Mouse (Mus musculus) layer of hippocampus, adult 2 months (tissue): Measurements from ENCODE around the gene Rgs6. TPM values are rescaled to one million over a fixed set of nuclear protein-coding genes. Genes with fewer than 3 reads are reported as not detected.

Experiments used
- DNase-seq, 2 experiments: peaks; one replicate each; pipeline ENCODE4 v3.0.0; 2022; ENCODE audit warnings: low spot score in 2 of 2
- H3K27ac ChIP-seq: fragments of 200-600 bp; 2 replicates; pipeline ENCODE4 v1.8.1; 2022
- H3K4me3 ChIP-seq: fragments of 200-600 bp; 2 replicates; pipeline ENCODE4 v1.8.1; 2022; ENCODE audit warnings: mild to moderate bottlenecking
- CTCF ChIP-seq: fragments of 200-600 bp; conservative IDR thresholded peaks from 2 replicates; pipeline ENCODE4 v1.8.1; 2022; ENCODE audit warnings: antibody characterized with exemption, mild to moderate bottlenecking, moderate library complexity
- total RNA-seq, 2 experiments: library from RNA; stranded (reverse); gene quantifications; 2 replicates each; pipeline ENCODE4 v1.2.3; 2021

Gene Rgs6
- total RNA-seq, 2 experiments from 2014 or later, result 10.2 to 10.4 TPM

DNA sequence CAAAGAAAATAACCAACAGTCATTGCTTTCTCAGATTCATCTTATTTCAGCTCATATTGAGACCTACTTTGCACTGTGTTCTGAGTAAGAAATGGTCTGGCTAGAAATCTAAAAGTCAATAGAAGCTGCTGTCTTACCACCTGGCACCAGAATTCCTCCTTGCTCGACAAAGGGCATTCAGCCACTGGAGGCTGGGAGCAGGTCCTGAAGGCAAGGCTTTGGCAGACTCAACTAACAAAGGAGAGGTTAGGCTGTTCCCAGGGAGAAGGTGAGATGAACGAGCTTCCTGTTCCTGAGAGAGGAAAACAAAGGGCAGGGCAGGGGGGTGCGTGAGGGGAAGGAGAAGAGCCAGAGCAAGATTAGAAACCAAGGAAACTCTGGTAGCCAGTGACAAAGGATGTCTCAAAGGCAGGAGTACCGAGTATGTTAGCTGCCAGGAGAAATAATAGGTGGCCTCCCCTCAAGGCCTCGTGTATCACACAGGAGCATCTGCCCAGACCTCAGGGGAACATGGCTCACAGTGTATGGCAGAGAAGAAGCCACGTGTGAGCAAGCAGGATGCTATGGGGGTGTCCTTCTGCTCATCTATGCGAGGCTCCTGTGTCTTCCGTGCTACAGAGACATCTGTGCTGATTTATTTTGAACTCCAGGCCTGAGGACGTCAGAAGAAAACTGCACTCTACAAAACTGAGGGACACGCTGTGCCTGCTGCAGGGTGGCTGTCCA, 510.7 kb downstream of the Rgs6 start:
- no peak for TF ChIP-seq CTCF

DNA sequence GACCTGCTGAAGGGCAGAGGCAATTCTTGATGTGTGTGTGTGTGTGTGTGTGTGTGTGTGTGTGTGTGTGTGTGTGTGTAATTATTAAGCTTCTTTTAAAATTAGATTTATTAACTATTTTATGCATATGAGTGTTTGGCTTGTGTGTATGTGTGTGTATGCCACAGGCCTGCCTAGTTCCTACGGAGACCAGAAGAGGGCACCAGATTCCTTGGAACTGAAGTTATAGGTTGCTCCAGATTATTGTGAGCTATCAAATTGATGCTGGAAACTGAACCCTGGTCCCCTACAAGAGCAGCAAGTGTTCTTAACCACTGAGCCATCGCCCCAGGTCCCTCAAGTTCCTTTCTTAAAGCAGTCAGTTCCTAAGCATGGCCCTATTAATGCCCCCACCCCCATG, 511.8 kb downstream of the Rgs6 start:
- no peak for DNase-seq
- TF ChIP-seq CTCF, result peak; percentile 51
- Histone ChIP-seq H3K4me3 (no peak overlapping the region), H3K27ac (no peak overlapping the region)

More for the DNA sequence above, 510.7 kb downstream of the Rgs6 start:
- no peak for DNase-seq
- Histone ChIP-seq H3K27ac (no peak overlapping the region), H3K4me3 (no peak overlapping the region)

- H3K27ac ChIP-seq, result no peak overlapping the region
- no peak overlapping the region for H3K4me3 ChIP-seq
- no peak for DNase-seq
- TF ChIP-seq CTCF, result no peak
Observed at GRCm38 (mm10) chr12:83100413-83100812, 512.3 kb downstream of the Rgs6 start.

DNA sequence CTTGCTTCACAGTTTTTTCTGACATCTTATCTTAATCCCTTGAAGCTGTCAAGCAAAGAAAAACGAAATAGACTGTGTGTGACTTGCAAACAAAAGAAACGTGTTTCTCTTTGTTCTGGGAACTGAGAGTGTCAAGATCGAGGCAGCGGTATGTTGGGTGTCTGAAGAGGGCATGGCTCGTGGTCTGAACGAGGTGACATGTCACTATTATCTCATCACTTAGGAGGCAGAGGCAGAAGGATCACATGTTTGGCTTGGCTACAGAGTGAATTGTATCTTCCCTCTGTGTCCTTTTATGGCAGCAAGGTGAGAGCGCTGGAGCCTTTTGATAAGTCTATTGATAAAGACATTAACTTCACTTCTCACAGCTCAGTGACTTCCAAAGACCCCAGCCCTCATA, 512.8 kb downstream of the Rgs6 start:
- Histone ChIP-seq H3K27ac (no peak overlapping the region), H3K4me3 (no peak overlapping the region)
- TF ChIP-seq CTCF, result no peak
- DNase-seq, result no peak

DNA sequence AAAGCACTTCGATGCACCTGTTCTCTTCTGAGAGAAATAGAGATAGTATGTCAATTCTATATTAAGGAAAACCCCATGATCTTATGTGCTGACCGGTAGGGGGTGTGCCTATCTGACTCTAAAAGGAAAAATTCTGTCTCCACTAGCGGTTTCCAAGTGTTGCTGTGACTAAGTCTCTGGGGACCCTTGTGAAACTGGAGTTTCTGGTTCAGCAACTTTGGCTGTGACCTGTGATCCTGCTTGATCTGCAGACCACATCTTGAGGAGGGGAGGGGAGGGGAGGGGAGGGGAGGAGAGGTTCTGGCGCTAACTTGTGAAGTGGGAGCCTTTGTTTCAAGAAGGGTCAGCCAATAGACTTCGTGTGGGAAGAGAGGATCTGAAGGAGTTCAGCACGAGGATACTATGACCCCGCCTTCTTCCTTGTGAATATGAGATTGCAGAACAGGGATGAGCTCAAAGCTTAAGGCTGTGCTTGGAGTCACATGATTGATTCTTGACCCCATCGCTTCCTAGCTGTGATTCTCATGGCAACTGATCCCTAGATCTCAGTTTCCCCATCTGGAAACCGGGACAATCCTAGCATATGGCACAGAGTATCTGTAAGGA, 517.5 kb downstream of the Rgs6 start:
- no peak for DNase-seq

DNA sequence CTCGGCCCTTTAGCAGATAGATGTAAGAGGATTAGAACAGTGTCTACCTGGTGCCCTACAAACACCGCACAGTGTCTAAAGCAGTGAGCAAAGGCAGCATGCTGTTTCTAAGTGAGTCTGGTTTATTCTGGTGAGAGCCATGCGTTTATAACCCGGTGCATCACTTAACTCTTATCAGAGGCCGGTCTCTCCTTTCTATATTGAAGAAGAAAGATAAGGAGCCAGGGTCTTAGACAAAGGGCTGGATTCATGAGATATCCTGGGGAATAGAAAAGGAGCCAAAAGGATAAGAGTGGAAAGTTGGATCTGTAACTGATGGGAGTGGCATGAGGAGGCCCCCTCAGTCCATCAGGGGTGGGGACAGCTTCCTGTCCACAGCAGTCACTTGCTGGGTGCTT, 518.0 kb downstream of the Rgs6 start:
- Histone ChIP-seq H3K4me3 (no peak overlapping the region), H3K27ac (no peak overlapping the region)
- DNase-seq, result no peak
- no peak for TF ChIP-seq CTCF

More for the DNA sequence above, 517.5 kb downstream of the Rgs6 start:
- no peak overlapping the region for H3K27ac ChIP-seq
- no peak overlapping the region for H3K4me3 ChIP-seq
- TF ChIP-seq CTCF, result no peak

DNA sequence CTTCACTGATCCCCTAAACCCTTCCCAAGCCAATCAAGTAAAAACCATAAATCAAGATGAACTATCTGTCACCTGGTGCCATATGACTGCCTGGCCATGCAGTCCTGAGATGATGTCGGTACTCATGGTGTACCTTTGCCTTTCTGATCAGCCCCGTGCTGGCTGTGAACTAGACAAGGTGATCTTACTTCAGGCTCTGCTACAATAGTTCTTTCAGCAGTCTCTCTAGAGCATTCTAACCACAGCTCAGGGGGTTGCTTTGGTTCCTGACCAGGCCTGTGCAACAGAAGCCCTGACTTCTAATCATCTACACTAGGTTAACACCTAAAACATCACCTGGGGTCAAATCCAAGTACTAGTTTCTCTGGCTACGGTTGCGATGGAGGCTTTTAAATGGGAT, 521.4 kb downstream of the Rgs6 start:
- DNase-seq, result no peak
- Histone ChIP-seq H3K27ac (no peak overlapping the region; the same call in 1 of the 2 replicates), H3K4me3 (no peak overlapping the region)
- TF ChIP-seq CTCF, result no peak

DNA sequence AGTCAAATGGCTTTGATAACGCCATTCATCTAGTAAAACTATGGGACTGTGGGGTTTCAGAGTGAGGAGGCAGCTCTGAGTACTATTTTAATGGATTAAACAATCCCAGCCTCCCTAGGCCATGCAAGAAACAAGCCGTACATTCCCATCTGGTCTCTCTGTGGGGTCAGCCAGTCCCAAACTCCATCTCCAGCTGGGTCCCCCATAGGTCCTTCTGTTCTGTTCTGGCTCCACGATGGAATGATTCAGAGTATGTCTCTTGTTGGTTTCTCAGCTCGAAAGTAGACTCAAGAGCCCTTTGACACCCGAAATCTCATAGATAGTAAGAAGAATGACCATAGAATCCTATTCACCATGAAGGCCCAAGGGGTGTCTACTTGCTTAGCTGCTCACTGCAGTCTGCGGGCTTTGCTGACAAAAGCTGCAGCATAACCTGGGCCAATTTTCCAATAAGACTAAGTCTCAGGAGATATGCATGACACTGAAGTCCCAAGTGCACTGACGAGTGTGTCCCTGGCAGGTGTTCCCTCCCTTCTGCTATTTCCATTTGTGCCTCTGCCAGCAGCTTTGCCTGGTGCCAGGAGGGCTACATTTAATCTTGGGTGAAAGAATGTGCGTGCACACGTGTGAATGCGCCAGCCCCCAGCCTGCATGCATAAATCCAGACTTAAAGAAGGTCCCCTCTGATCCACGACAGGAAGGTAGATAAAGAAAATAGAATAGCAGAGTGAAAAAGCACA, 522.0 kb downstream of the Rgs6 start:
- no peak for TF ChIP-seq CTCF
- DNase-seq, result no peak
- Histone ChIP-seq H3K4me3 (no peak overlapping the region), H3K27ac (peak overlapping the region; percentile 49; the same call in 1 of the 2 replicates)

DNA sequence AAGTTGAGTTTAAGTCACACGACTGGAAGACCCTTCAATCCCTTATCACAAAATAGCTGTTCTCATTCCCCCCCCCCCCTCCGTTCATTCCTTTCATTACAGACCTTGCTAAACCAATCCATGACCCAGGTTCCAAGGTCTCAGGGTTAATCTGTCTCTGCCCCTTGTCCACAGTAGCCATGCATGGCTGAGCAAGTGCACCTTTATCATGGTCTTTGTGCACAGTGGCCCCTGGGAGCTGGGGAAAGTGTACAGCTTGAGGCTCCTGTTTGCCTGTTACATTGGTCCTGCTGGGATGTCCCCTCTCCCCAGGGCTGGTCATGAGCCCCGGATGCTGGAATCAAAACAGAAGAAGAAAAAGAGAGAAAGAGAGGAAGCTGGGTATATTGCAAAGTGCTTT, 522.6 kb downstream of the Rgs6 start:
- no peak for TF ChIP-seq CTCF
- no peak for DNase-seq
- peak overlapping the region; percentile 2; the same call in 1 of the 2 replicates for H3K27ac ChIP-seq
- no peak overlapping the region for H3K4me3 ChIP-seq

GRCm38 (mm10) chr12:83112283-83112682, 524.2 kb downstream of the Rgs6 start:
- H3K27ac ChIP-seq, result no peak overlapping the region

GRCm38 (mm10) chr12:83112901-83113628, 525.0 kb downstream of the Rgs6 start:
- no peak for TF ChIP-seq CTCF
- H3K27ac ChIP-seq, result peak overlapping the region; percentile 32; the same call in 1 of the 2 replicates
- no peak overlapping the region for H3K4me3 ChIP-seq
- DNase-seq, result no peak

More at GRCm38 (mm10) chr12:83112283-83112682, 524.2 kb downstream of the Rgs6 start:
- peak; percentile 71 for TF ChIP-seq CTCF
- DNase-seq, result no peak
- H3K4me3 ChIP-seq, result no peak overlapping the region

GRCm38 (mm10) chr12:83113971-83114370, 525.9 kb downstream of the Rgs6 start:
- H3K27ac ChIP-seq, result no peak overlapping the region
- H3K4me3 ChIP-seq, result no peak overlapping the region
- no peak for DNase-seq
- no peak for TF ChIP-seq CTCF
